Mouse (Mus musculus): ENCODE results near the gene Il1b.

The Il1b gene

GRCm38 (mm10) chr2:129371039-129371438 is at the start of gene Il1b:
Gene Il1b, minus strand, starts transcription at chr2:129371139.
- no peak for DNase-seq (ENCODE audit: low spot score)

- no peak for DNase-seq (ENCODE audit: low spot score)
Measured at GRCm38 (mm10) chr2:129419361-129419880, 48.5 kb upstream of the Il1b start.

GRCm38 (mm10) chr2:129414593-129414992 is 43.7 kb upstream of the Il1b start:
- DNase-seq (ENCODE audit: low spot score) = no peak

- DNase-seq (ENCODE audit: low spot score) = no peak
Measured at GRCm38 (mm10) chr2:129413488-129413887, 42.5 kb upstream of the Il1b start.

- DNase-seq (ENCODE audit: low spot score) = no peak
Measured at GRCm38 (mm10) chr2:129411651-129412050, 40.7 kb upstream of the Il1b start.

- DNase-seq (ENCODE audit: low spot score) = no peak
Measured at GRCm38 (mm10) chr2:129410344-129410743, 39.4 kb upstream of the Il1b start.

GRCm38 (mm10) chr2:129408476-129408875 is 37.5 kb upstream of the Il1b start:
- peak; percentile 58 for DNase-seq (ENCODE audit: low spot score)

GRCm38 (mm10) chr2:129407596-129407995 is 36.7 kb upstream of the Il1b start:
- no peak for DNase-seq (ENCODE audit: low spot score)

GRCm38 (mm10) chr2:129406508-129406907 is 35.6 kb upstream of the Il1b start:
- DNase-seq (ENCODE audit: low spot score) = no peak

GRCm38 (mm10) chr2:129403786-129404185 is 32.8 kb upstream of the Il1b start:
- no peak for DNase-seq (ENCODE audit: low spot score)

- DNase-seq (ENCODE audit: low spot score) = no peak
Measured at GRCm38 (mm10) chr2:129402330-129402729, 31.4 kb upstream of the Il1b start.

GRCm38 (mm10) chr2:129401803-129402202 is 30.9 kb upstream of the Il1b start:
- no peak for DNase-seq (ENCODE audit: low spot score)

GRCm38 (mm10) chr2:129398176-129398575 is 27.2 kb upstream of the Il1b start:
- DNase-seq (ENCODE audit: low spot score) = no peak

GRCm38 (mm10) chr2:129393524-129393923 is 22.6 kb upstream of the Il1b start:
- no peak for DNase-seq (ENCODE audit: low spot score)

GRCm38 (mm10) chr2:129390161-129390560 is 19.2 kb upstream of the Il1b start:
- DNase-seq (ENCODE audit: low spot score) = no peak

- DNase-seq (ENCODE audit: low spot score) = no peak
Measured at GRCm38 (mm10) chr2:129389323-129389722, 18.4 kb upstream of the Il1b start.

GRCm38 (mm10) chr2:129385331-129385730 is 14.4 kb upstream of the Il1b start:
- DNase-seq (ENCODE audit: low spot score) = no peak

- no peak for DNase-seq (ENCODE audit: low spot score)
Measured at GRCm38 (mm10) chr2:129384272-129384660, 13.3 kb upstream of the Il1b start.

GRCm38 (mm10) chr2:129383512-129384271 is 12.8 kb upstream of the Il1b start:
- no peak for DNase-seq (ENCODE audit: low spot score)

- no peak for DNase-seq (ENCODE audit: low spot score)
Measured at GRCm38 (mm10) chr2:129380746-129381474, 10.0 kb upstream of the Il1b start.

- no peak for DNase-seq (ENCODE audit: low spot score)
Measured at GRCm38 (mm10) chr2:129380211-129380610, 9.3 kb upstream of the Il1b start.

- no peak for DNase-seq (ENCODE audit: low spot score)
Measured at GRCm38 (mm10) chr2:129373307-129373706, 2.4 kb upstream of the Il1b start.

GRCm38 (mm10) chr2:129369615-129370014 is 1.3 kb downstream of the Il1b start:
- no peak for DNase-seq (ENCODE audit: low spot score)
